Mouse (Mus musculus) mesoderm, embryonic 11.5 days (tissue): ENCODE results near the gene Tesc.

Experiments
- DNase-seq: peaks from one replicate; pipeline ENCODE4 v3.0.0-alpha.2; 2012; ENCODE audit warnings: low read depth, low spot score

Gene Tesc

DNA sequence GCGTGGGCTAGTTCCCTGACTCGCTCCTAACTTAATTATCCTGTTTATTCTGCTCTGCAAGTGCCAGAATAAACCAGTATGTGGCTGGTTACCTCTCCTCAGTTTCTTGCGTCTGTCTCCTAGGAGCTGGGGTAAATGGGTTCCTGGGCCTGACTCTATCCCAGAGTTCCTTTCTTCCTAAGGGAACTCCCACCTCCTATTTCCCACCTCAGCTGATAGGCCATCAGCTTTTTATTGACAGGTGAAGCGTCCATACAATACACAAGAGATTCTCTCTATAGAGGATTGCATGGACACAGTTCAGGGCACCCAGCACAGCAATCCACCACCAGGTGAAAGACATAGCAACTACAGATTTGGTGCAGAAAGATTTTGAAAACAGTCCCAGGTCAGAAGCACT lies 16.2 kb downstream of the Tesc start:
- no peak for DNase-seq

DNA sequence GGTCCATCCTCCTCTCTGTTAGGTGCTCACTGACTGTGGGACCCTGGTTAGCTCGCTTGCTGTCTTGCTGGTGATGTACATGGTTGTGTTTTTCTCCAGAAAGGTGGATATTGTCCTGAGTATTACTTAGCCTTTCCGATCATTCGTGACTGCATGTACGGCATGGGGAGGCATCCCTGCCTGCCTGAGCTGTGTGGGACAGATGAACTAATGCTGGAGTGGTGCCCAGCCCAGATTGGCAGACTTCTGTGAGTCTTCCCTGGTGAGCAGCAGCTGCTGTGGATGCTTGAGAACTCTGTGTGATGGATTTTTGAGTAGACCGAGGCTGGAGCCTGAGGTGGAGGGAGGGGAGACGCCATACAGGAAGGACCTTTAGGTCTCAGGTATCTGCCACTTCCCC lies 17.4 kb downstream of the Tesc start:
- DNase-seq = no peak

DNA sequence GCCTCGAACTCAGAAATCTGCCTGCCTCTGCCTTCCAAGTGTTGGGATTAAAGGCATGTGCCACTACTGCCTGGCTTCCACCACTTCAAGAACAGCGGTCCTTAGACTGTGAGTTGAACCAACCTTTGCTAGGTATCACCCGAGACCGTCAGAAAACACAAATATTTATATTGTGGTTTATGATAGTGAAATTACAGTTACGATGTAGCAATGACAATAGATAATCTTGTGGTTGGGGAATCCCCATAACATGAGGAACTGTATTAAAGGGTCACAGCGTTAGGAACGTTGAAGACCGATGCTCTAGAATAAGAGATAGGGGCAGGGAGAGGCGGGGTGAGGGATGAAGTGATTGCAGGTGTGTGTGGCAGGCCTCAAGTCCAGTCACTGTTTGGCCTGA lies 17.8 kb downstream of the Tesc start:
- no peak for DNase-seq

DNA sequence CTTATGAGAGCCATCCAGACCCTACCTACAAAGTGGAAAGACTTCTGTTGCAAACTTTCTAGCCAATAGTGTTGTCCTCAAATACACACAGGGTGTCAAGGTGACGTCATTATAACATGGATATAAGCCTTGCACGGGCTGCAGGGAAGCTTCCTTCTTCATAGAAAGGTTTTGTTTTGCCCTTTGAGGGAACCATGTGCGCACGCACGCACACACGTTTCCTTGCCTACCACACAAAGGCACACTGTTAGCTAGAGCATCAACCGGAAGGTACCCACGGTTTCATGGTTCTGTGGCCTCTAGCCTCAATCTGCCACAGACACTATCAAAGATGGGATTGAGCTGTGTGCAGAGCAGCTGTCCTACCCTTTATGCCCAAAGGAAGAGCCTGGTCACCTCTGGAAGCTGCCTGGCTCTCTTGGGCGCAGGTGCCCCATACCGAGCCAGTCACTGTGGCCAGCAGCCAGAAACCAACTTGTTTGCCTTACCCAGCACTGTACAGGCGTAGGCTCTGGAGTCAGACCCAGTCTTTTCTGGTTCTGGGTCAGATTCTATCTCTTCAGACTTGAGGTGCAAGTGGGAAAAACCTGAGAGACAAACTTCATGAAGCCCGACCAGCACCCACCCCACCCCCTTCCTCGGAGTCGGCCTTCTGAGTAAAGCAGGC lies 19.7 kb downstream of the Tesc start:
- DNase-seq = no peak

DNA sequence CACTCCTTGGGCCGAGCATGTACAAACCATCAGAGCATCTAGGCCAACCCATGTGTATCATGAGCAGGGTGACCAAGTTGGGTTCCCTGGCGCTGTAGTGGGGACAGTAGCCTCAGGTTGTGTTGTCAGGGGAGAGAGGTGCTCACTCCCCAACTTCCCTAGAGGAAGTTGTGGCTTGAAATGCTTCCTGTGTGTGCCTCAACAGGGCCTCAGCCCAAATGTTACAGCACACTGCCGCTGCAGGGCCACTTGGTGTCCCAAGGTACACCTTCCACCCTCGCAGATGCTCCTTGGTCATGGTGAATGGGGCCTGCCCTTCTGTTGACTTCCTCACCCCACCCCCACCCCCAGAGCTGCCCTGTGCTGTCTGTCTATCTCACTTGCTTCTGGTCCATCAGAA lies 20.9 kb downstream of the Tesc start:
- no peak for DNase-seq

DNA sequence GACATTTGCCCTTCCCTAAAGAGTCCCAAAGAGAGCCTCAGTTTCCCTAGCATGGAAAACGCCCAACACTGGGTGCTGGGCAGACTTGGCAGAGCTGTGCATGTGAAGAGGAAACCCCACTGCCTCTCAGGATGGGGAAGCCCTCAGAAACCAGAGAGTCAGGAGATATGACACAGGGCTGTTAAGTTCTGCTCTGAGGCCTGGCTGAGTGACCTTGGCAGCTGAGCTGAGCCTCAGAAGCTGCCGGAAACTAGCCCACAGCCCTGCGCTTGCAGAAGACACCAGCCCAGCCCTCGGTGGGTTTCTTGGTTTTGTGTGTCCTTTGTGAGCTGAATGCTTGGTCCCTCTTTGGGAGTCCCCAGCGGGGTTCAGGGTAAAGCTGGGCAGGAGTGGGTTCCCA lies 21.4 kb downstream of the Tesc start:
- DNase-seq = no peak

DNA sequence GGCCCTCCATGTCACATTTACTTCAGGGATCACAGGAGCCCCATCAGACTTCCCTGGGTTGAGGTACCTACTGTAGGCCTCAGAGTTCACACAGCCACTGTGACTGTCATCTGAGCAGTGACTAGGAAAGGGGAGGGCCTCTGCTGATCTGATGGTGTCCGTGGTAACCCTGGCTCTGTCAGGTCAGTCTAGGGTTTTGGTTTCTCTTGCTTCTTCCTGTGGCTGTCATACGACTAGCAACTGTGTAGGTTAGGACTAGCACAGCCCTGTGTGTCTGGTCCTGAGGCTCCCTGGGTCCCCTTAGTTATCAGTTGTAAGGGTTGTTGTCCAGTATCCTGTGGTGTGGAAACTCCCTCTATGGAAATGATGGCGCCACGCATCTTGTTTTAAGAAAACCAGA lies 23.2 kb downstream of the Tesc start:
- no peak for DNase-seq

DNA sequence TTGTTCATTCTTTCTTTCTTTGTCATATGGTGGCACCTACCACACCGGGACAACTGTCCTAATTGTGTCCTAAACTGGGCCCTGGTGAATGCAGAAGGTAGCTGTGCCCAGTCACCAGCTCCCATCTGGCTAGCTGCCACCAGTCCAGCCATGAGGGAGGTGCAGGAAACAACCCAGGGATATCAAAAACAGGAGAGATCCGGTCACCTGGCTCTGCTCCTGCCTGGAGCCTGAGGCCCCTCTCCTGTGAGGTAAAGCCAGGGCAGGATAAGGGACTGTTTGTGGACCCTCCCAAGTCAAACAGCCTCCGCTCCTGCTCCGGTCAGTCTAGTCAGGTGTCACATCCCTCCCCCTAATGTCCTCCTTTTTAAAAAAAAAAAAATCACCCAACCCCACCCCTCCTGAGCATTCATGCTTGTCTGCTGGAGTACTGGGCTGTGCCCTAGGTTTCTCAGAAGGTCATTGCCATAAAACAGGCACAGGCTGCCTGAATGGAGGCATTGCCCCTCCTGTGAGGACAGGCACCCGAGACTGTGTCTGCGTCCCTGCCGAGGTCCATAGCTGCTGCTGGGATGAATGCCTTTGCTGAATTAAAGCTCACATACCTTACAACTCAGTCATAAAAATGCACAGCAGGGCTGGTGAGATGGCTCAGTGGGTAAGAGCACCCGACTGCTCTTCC lies 24.6 kb downstream of the Tesc start:
- DNase-seq = no peak

DNA sequence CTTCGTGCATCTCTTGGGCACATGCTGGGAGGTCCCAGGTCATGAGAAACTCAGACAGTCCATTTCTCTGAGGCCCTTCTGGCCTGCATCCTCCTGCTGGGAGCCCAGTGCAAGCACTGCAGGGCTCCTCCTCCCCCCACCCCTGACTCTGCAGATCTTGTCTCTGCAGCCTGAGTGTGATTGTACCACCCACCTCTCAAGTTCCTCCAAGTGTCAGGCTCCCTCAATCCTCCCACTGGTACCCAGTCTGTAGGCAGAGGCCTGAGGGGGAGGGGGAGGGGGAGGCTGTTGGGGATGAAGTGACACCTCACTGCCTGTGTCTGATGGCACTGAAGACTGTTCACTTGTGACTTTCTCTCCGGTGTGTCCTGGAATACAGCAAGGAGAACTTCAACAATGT lies 25.7 kb downstream of the Tesc start:
- no peak for DNase-seq

DNA sequence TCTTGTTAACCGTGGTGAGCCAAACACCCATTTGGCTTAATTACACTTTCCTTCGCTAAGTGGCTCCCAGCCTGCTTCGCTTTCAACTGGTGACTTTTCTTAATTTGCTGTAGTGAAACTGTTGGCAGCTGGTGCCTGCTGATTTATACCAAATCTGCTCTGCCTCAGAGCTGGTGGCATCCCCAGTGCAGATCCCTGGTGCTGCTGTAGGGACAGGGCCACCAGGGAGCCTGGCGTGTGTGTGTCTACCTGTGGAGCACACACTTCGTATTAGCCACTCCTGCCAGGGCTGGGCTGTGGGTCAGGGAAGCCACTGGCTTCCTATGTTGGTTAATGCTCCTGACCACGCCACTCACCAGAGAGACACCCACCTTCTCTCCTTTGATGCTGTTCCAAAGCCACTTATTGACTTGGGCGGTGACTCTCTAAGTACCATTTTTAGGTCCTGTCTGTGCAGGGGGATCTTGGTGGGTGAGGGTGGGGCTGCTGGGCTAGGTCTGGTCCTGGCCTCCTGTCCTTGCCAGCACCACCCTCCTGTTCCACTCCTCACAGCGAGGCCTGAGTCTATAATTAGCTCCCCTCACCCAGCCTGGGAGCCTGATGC lies 30.1 kb downstream of the Tesc start:
- no peak for DNase-seq

DNA sequence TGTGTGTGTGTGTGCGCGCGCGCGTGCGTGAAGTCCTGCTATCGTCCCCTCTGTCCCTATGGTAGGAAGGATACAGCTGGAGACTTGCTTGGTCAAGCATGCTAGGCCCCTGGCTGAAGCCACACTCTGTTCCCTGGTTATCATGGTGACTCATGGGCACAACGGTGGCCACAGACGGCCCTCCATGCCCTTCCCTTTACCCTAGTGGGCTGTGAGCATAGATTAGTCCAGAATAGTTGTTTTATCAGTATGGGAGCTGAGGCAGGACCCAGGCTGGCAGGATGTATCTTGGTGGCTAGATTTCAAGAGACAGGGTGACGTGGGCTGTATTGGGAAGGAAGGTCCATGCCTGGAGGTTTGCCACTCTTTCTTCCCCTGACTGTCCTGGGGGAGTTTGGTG lies 31.3 kb downstream of the Tesc start:
- DNase-seq = no peak

DNA sequence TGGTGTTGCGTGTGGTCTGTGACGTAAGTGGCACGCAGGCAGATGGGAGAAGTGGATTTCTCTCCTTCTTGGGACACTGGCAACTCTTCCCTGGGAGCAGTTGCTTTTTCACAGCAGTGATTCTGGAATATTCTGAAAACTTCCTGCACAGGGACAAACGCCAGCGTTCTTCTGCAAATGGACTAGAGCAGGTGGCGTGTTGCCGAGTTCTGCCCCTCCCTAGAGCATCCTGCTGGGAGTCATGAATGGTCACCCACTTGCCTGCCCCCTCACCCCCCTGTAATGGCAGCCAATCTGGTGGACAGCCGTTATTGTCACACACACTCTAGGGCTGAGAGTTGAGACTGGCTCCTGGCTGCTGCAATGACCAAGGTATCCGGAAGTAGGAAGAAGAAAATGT lies 32.1 kb downstream of the Tesc start:
- DNase-seq = no peak

DNA sequence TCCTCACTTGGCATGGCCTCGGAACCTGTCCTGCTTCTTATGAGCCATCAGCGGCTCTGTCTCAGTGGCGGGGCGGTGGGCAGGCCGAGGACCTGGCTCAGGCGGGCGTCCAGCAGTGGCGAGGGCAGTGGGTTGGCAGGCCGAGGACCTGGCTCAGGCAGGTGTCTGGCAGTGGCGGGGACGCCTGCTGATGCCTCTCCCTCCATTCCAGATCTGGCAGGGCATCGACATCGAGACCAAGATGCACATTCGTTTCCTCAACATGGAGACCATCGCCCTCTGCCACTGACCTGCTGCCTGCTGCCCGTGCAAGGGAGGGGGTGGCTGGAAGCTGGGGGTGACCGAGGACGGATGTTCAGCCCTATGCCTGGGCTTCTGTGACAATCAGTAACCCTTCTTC lies 33.8 kb downstream of the Tesc start:
- DNase-seq = no peak

DNA sequence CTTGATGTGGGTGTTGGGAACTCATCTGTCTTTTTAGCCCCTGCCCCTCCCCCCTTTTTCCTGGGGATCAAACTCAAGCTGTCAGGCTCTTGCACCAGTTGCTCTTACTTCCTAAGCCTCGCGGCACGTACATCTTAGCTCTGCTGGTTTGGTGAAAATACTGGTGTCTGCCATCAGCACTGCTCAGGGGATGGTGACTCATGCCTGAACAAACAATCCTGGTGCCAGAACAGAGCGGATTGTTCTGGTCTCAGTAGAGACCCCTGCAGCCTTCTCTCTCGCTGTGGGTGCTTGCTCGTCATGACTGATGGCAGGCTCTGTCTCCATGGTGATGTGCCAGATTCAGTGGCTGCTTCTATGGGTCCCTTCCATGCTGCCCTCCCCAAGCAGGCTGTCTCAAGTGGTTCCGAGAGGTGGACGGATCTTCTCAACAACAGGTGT lies 35.7 kb downstream of the Tesc start:
- no peak for DNase-seq

DNA sequence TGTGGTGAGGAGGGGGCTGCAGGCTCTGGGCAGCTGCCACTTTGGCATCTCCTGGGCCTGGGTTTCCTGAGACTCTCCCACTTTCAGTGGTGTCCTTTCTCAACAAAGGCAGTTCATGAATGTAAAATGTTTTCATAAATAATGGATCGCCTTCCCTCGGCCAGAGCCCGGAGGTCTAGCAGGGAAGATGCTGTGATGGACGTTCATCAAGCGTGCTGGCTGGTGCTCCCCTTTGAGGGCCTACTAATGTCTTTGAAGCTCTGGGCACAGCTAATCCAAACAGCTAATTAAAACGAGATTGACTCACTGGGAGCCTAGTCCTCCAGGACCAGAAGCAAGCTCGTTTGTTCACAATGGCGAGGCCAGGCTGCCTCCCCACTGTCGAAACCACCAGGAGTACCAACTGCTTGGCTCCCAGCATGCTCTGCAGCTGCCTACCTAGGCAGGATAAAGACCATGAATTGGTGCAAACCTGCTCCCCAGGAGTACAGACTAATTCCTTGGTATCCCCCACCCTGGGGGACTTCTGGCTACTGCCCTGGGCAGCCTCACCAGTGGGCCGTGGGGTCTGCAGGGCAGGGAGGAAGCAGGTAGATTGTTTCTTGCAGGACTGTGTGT lies 36.9 kb downstream of the Tesc start:
- no peak for DNase-seq

DNA sequence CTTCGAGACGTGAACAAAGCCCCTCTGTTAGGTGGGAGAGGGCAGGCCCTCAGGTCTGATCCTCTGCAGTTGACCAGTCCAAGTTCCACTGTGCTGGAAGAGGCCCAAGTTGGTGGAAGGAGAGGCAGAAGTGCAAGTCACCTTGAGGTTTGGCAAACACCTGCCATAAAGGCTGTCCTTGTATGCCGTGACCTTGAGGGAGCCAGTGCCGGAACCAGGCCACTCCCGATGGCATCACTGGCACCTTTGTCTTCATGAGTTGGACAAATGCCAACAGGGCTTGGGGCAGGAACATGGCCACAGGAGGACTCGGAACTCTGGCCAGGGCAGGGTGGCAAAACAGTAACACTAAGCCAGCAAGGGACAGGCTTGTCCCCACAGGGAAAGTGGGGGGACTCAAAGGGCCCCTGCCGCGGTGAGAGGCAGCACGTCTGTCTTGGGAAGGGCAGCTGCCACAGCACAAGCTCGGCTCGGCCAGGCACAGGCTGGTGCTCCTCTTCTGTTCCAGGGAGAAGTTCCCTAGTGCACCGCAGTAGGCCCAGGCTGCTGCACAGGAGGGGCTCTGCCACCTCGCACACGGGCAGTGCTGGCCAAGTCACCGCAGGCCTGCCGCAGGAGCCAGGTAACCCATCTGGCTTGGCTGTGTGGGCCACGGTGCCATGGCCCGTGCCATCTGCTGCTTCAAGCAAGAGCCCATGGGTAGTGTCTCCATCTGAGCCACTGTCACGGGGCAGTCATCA lies 38.1 kb downstream of the Tesc start:
- no peak for DNase-seq

DNA sequence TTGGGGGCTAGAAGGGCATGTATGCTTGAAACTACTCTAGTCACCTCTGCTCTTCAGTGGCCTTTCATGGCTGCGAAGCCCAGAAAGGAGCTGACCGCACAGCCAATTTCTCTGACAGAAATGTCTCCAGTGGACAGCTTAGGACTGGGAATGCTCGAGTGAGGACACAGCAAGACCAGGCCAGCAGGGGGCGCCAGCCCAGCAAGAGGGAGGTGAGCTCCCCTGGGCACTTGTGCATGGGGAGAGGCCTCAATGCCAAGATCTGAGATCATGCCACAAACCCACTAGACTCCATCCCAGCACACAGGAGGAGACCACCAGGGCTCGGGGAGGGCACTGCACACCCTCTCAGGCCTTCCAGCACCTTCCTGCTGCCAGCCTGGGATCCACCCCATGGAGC lies 39.3 kb downstream of the Tesc start:
- peak; percentile 66 for DNase-seq

DNA sequence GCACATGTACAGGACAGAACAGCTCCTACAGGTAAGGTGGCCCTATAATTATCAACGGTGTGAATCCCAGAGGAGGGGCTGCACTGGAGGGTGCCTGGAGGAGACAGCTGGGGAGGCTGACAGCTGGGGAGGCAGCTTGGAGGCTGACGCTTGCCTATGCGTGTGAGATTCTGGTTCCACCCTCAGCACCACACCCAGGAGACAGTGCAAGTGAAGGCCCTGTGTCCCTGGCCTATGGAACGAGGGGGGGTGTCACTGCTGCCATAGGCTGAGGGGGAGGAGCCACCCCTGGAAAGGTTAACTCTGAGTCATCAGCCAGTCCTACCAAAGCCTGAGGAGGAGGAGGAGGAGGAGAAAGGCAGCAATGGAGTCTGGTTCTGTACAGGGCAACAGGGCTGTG lies 40.0 kb downstream of the Tesc start:
- no peak for DNase-seq

DNA sequence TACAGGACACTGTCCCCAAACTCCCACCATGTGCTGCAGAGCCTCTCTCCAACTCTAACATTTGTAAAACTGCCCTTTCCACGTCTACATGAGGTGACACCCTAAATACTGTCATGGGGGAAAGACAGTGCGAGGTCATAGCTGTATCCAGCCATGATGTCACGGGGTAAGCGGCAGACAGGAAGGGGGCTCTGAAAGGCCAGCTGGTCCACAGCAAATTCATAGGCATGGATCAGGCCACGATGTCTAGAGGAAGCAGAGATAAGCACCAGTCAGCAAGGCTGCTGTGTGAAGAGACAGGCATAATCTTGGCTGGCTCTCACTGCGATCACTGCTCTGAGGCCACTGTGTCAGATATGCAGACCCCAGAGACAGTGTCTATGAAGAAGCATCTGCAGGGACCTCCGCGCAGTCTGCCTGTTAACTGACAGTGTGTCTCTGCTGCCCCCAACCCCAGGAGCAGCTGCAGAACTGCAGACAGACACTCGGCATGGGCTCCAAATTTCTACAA lies 40.5 kb downstream of the Tesc start:
- DNase-seq = no peak

DNA sequence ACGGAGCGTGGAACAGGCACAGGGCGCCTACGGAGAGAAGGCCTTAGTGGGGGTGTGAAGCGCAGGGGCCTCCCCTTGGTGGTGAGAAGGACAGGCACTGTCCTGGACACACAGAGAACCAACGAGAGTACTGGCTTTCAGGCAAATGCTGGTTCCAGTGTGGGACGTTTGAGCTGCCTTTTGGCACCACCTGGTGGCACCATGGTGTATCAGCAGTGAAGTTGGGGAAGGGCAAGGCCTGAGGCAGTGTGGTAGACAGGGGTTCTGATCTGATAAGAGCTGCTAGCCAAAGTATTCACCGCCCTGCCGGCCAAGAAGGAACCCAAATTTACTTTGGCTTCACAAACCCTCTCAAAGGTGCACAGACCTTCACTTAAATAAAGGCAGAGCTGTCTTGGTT lies 41.8 kb downstream of the Tesc start:
- peak; percentile 77 for DNase-seq

DNA sequence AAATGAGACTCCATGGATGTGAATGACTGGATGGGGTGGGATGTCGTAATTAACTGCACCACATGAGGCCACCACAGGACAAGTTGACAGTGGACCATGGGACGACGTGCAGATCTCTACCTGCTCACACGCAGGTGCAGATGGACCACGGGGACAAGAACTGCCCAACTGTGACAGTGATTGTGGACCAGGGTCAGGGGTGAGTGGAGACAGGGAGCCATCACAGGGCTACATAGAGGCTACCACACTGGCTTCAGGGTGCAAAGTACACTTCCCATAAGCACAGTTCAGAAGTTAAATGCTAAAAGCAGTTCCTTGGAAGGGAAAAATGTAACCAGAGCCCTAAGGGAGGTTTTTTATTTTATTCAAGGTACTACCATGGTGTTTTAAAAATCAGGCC lies 44.2 kb downstream of the Tesc start:
- DNase-seq = no peak

DNA sequence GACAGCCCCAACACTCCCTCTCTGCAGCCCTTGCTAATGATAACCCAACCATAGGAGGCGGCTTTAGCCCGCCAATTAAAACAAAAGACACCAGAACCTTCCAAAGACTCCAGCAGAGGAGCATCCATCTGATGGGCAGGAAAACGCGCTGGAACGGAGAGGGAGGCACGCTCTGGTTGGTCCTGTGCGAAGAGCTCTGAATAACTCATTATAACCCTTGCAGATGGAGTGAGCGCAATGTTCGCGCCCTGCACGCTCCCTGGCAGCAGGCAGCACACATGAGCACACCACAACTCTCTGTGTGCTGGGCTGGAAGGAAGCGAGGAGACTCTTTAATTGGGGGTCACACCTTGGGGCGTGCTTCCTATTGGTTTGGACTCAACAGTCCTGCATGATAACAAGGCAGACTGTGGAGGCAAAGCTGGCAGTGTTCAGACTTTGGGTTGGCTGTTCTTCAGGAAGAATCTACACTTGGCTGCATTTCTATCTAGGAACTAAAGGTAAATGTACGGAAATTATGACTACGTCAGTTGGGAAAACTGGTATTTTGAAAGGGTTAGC lies 45.8 kb downstream of the Tesc start:
- no peak for DNase-seq
